Mouse (Mus musculus) testis, adult 2 months (tissue): ENCODE results near the gene Rprd1b. TPM values are rescaled to one million over a fixed set of nuclear protein-coding genes. Genes with fewer than 3 reads are reported as not detected.
A peak's percentile ranks its signal among the peaks of the same experiment; 100 is the strongest.

Experiments used
- H3K27ac ChIP-seq: fragments of 200-500 bp; 2 replicates; pipeline ENCODE4 v1.5.1; 2012; ENCODE audit warnings: low read depth, low read length; ENCODE audit not compliant: control insufficient read depth, insufficient read depth
- H3K27me3 ChIP-seq: fragments of 200-500 bp; 2 replicates; pipeline ENCODE4 v1.6.1; 2012; ENCODE audit warnings: mild to moderate bottlenecking, low read length, moderate library complexity; ENCODE audit not compliant: control insufficient read depth, insufficient read depth
- H3K36me3 ChIP-seq: fragments of 200-500 bp; 2 replicates; pipeline ENCODE4 v1.6.1; 2012; ENCODE audit warnings: mild to moderate bottlenecking, low read length; ENCODE audit not compliant: control insufficient read depth, insufficient read depth
- H3K4me1 ChIP-seq: fragments of 200-500 bp; 2 replicates; pipeline ENCODE4 v1.6.1; 2012; ENCODE audit warnings: low read length; ENCODE audit not compliant: control insufficient read depth, insufficient read depth
- H3K4me3 ChIP-seq: fragments of 200-500 bp; 2 replicates; pipeline ENCODE4 v1.5.1; 2012; ENCODE audit warnings: low read depth, mild to moderate bottlenecking, low read length, moderate library complexity, mixed read lengths; ENCODE audit not compliant: control insufficient read depth
- CTCF ChIP-seq: fragments of 200-500 bp; IDR thresholded peaks from 2 replicates; pipeline ENCODE4 v1.5.1; 2012; ENCODE audit warnings: low read depth, mild to moderate bottlenecking, inconsistent platforms, low read length, moderate library complexity; ENCODE audit not compliant: control insufficient read depth, insufficient read depth, insufficient replicate concordance
- POLR2A ChIP-seq: fragments of 200-500 bp; IDR thresholded peaks from 2 replicates; pipeline ENCODE4 v1.6.1; 2012; ENCODE audit warnings: low read depth, mild to moderate bottlenecking, inconsistent platforms, low read length, moderate library complexity; ENCODE audit not compliant: control insufficient read depth
- polyA plus RNA-seq: library from polyadenylated mRNA; depleted of rRNA; stranded (reverse); fragments of >200 nt; gene quantifications from 2 replicates; pipeline ENCODE4 v1.2.3, GENCODE M21; 2012; rRNA removed

The Rprd1b gene
- polyA plus RNA-seq, 1 experiment, result 7.3 TPM

GRCm38 (mm10) chr2:158176763-158177162, 148.5 kb downstream of the Rprd1b start:
- H3K4me1 ChIP-seq, result peaks cover 9% of the 10 kb centered on the region
- no peaks in the 10 kb centered on the region for H3K27me3 ChIP-seq
- no peaks in the 10 kb centered on the region for H3K36me3 ChIP-seq
- no peak overlapping the region for H3K27ac ChIP-seq
- TF ChIP-seq POLR2A (no peak), CTCF (no peak)
- no peak overlapping the region for H3K4me3 ChIP-seq

GRCm38 (mm10) chr2:158177574-158177973, 149.3 kb downstream of the Rprd1b start:
- Histone ChIP-seq H3K36me3 (no peaks in the 10 kb centered on the region), H3K4me1 (peaks cover 9% of the 10 kb centered on the region), H3K27ac (no peak overlapping the region), H3K27me3 (no peaks in the 10 kb centered on the region), H3K4me3 (no peak overlapping the region)
- TF ChIP-seq POLR2A (no peak), CTCF (no peak)

GRCm38 (mm10) chr2:158178139-158178538, 149.8 kb downstream of the Rprd1b start:
- no peak for TF ChIP-seq CTCF
- TF ChIP-seq POLR2A, result no peak
- H3K4me3 ChIP-seq, result no peak overlapping the region
- no peaks in the 10 kb centered on the region for H3K36me3 ChIP-seq
- H3K4me1 ChIP-seq, result peaks cover 9% of the 10 kb centered on the region
- no peak overlapping the region for H3K27ac ChIP-seq
- no peaks in the 10 kb centered on the region for H3K27me3 ChIP-seq

- Histone ChIP-seq H3K4me1 (peaks cover 9% of the 10 kb centered on the region), H3K27ac (no peak overlapping the region), H3K36me3 (no peaks in the 10 kb centered on the region), H3K4me3 (peak overlapping the region; percentile 44), H3K27me3 (no peaks in the 10 kb centered on the region)
- no peak for TF ChIP-seq POLR2A
- no peak for TF ChIP-seq CTCF
Observed at GRCm38 (mm10) chr2:158178696-158179369, 150.5 kb downstream of the Rprd1b start.

- H3K27ac ChIP-seq, result peak overlapping the region; percentile 28; the same call in 1 of the 2 replicates
- H3K36me3 ChIP-seq, result no peaks in the 10 kb centered on the region
- H3K4me1 ChIP-seq, result peaks cover 9% of the 10 kb centered on the region
- no peaks in the 10 kb centered on the region for H3K27me3 ChIP-seq
- TF ChIP-seq CTCF, result no peak
- no peak for TF ChIP-seq POLR2A
- no peak overlapping the region for H3K4me3 ChIP-seq
Observed at GRCm38 (mm10) chr2:158179370-158180111, 151.2 kb downstream of the Rprd1b start.

- Histone ChIP-seq H3K36me3 (no peaks in the 10 kb centered on the region), H3K4me3 (no peak overlapping the region), H3K27me3 (no peaks in the 10 kb centered on the region), H3K27ac (no peak overlapping the region), H3K4me1 (peaks cover 9% of the 10 kb centered on the region)
- TF ChIP-seq CTCF (peak; percentile 99), POLR2A (no peak)
Observed at GRCm38 (mm10) chr2:158180797-158181196, 152.5 kb downstream of the Rprd1b start.

Other genes with a start within 250 kb of the Rprd1b start
- gene Vstm2l, start 113.8 kb upstream of the Rprd1b start, polyA plus RNA-seq, result 1.5 and 1.8 TPM in 2 replicates
- gene Tti1, start 64 bp upstream of the Rprd1b start, polyA plus RNA-seq, result 17.7 and 17.9 TPM in 2 replicates
- gene Tgm2, start 117.9 kb downstream of the Rprd1b start, polyA plus RNA-seq, result 9.5 and 10.0 TPM in 2 replicates
- gene D630003M21Rik, start 200.7 kb downstream of the Rprd1b start, polyA plus RNA-seq, result 2.8 and 3.7 TPM in 2 replicates
- 60.2 and 67.8 TPM in 2 replicates for gene Bpi, start 229.6 kb downstream of the Rprd1b start, polyA plus RNA-seq